Mouse (Mus musculus): ENCODE measurements around the gene Ptcd1. TPM values are rescaled to one million over a fixed set of nuclear protein-coding genes. Genes with fewer than 3 reads are reported as not detected.

The Ptcd1 gene
- polyA plus RNA-seq, 1 experiment from 2014 or later, result 7.8 TPM

- Histone ChIP-seq H3K9ac (ENCODE audit: low read depth, low read length) (peak overlapping the region; percentile 72), H3K27me3 (ENCODE audit: control insufficient read depth, insufficient read depth, low read depth, low read length) (no peaks in the 10 kb centered on the region), H3K4me2 (ENCODE audit: low read depth, low read length) (peak overlapping the region; percentile 74), H3K4me1 (ENCODE audit: control insufficient read depth, low read depth, low read length) (peaks cover 9% of the 10 kb centered on the region; the same call in 1 of the 2 replicates), H3K36me3 (ENCODE audit: control insufficient read depth, insufficient read depth) (peaks cover 3% of the 10 kb centered on the region), H3K9me3 (replicated peaks; ENCODE audit: control insufficient read depth, low read length) (0 out of 2 replicates have a peak, but pooled peaks cover 2% of the 10 kb centered on the region), H3K4me3 (ENCODE audit: low read depth, low read length) (peak overlapping the region; percentile 67), H3K27ac (ENCODE audit: low read length) (peak overlapping the region; percentile 59)
- WGBS (ENCODE audit: insufficient replicate concordance), result 6% methylated on average over 39 of the region's 40 CpGs
- ATAC-seq (ENCODE audit: low read depth), result peak; percentile 41
Observed at GRCm38 (mm10) chr5:145114606-145115473, 52.1 kb downstream of the Ptcd1 start.

DNA sequence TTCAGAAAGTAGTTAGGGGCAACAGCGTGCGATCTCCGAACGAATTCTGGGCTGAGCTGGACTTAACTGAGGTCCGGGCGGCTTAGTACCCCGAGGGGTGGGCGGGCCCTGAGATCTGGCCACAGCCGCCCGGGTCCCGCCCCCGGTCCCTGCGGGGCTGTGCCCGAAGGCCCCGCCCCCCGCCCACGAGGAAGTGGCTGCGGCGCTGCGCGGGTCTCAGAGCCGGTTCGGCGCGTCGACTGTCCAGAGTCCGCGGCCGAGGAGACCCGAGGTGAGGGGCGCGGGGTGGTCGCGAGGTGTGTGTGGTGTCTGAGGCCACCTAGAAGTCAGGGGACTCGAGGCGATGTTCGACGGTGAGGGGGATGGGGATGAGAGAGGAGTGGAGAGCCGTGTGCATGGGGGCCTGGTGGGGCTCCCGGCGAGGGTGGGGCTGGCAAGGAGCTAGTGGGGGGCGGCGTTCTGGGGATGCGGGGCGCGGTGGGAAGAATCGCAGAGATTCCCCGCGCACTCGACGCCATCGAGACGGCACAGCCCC is 52.8 kb downstream of the Ptcd1 start, which contains the start of gene Arpc1b:
Arpc1b (plus strand) TSS at position 145 of the 535 bp plus-strand sequence.
- H3K9ac ChIP-seq (ENCODE audit: low read depth, low read length), result peak within 1 kb of the TSS; percentile 72
- ATAC-seq (ENCODE audit: low read depth), result peak; percentile 73
- peak within 1 kb of the TSS; percentile 67 for H3K4me3 ChIP-seq (ENCODE audit: low read depth, low read length)
- peaks cover 9% of the 10 kb centered on the region; the same call in 1 of the 2 replicates for H3K4me1 ChIP-seq (ENCODE audit: control insufficient read depth, low read depth, low read length)
- H3K9me3 ChIP-seq (replicated peaks; ENCODE audit: control insufficient read depth, low read length), result no peaks in the 10 kb centered on the region
- peak within 1 kb of the TSS; percentile 59 for H3K27ac ChIP-seq (ENCODE audit: low read length)
- no peaks in the 10 kb centered on the region for H3K27me3 ChIP-seq (ENCODE audit: control insufficient read depth, insufficient read depth, low read depth, low read length)
- H3K4me2 ChIP-seq (ENCODE audit: low read depth, low read length), result peak within 1 kb of the TSS; percentile 74
- peaks cover 5% of the 10 kb centered on the region for H3K36me3 ChIP-seq (ENCODE audit: control insufficient read depth, insufficient read depth)
- WGBS (ENCODE audit: insufficient replicate concordance), result under 1% methylated on average over 47 of the region's 53 CpGs

GRCm38 (mm10) chr5:145113416-145113815 is 53.5 kb downstream of the Ptcd1 start:
- peak overlapping the region; percentile 67; the same call in 1 of the 2 replicates for H3K4me3 ChIP-seq (ENCODE audit: low read depth, low read length)

GRCm38 (mm10) chr5:145112566-145112965 is 54.3 kb downstream of the Ptcd1 start:
- H3K36me3 ChIP-seq (ENCODE audit: control insufficient read depth, insufficient read depth), result peaks cover 12% of the 10 kb centered on the region; the same call in 1 of the 2 replicates
- no peak for ATAC-seq (ENCODE audit: low read depth)
- H3K4me2 ChIP-seq (ENCODE audit: low read depth, low read length), result no peak overlapping the region
- no peaks in the 10 kb centered on the region for H3K9me3 ChIP-seq (replicated peaks; ENCODE audit: control insufficient read depth, low read length)
- H3K9ac ChIP-seq (ENCODE audit: low read depth, low read length), result no peak overlapping the region
- no peaks in the 10 kb centered on the region for H3K27me3 ChIP-seq (ENCODE audit: control insufficient read depth, insufficient read depth, low read depth, low read length)
- H3K4me1 ChIP-seq (ENCODE audit: control insufficient read depth, low read depth, low read length), result peaks cover 9% of the 10 kb centered on the region; the same call in 1 of the 2 replicates
- H3K4me3 ChIP-seq (ENCODE audit: low read depth, low read length), result no peak overlapping the region
- no peak overlapping the region for H3K27ac ChIP-seq (ENCODE audit: low read length)
- WGBS (ENCODE audit: insufficient replicate concordance), result 60% methylated on average over 8 of the region's 8 CpGs

More at GRCm38 (mm10) chr5:145113416-145113815, 53.5 kb downstream of the Ptcd1 start:
- no peak for ATAC-seq (ENCODE audit: low read depth)
- peaks cover 9% of the 10 kb centered on the region; the same call in 1 of the 2 replicates for H3K4me1 ChIP-seq (ENCODE audit: control insufficient read depth, low read depth, low read length)
- WGBS (ENCODE audit: insufficient replicate concordance), result 30% methylated on average over 2 of the region's 2 CpGs
- peak overlapping the region; percentile 74 for H3K4me2 ChIP-seq (ENCODE audit: low read depth, low read length)
- no peak overlapping the region for H3K27ac ChIP-seq (ENCODE audit: low read length)
- H3K9ac ChIP-seq (ENCODE audit: low read depth, low read length), result no peak overlapping the region
- no peaks in the 10 kb centered on the region for H3K27me3 ChIP-seq (ENCODE audit: control insufficient read depth, insufficient read depth, low read depth, low read length)
- H3K9me3 ChIP-seq (replicated peaks; ENCODE audit: control insufficient read depth, low read length), result no peaks in the 10 kb centered on the region
- H3K36me3 ChIP-seq (ENCODE audit: control insufficient read depth, insufficient read depth), result peaks cover 9% of the 10 kb centered on the region; the same call in 1 of the 2 replicates

DNA sequence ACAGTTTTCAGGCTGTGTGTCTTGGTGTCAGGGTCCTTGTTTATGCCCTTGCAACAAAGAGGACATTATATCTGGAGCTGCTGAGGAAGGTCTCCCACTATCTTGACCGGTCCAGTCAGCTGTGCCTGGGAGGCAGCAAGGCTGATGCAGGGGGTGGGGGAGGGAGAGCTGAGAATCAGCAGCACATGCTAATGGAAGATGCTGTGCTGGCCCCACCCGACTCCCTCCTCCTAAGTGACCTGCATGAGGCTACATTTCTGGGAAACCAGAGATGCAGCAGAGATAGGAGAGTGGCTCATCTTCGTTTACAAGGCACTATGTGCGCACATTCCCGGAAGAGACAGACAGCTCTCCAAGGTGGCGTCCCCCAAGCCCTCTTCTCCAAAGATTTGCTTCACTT is 56.5 kb downstream of the Ptcd1 start:
- 69% methylated on average over 6 of the region's 6 CpGs for WGBS (ENCODE audit: insufficient replicate concordance)
- Histone ChIP-seq H3K9me3 (replicated peaks; ENCODE audit: control insufficient read depth, low read length) (no peaks in the 10 kb centered on the region), H3K4me3 (ENCODE audit: low read depth, low read length) (no peak overlapping the region), H3K4me2 (ENCODE audit: low read depth, low read length) (no peak overlapping the region), H3K27me3 (ENCODE audit: control insufficient read depth, insufficient read depth, low read depth, low read length) (no peaks in the 10 kb centered on the region), H3K4me1 (ENCODE audit: control insufficient read depth, low read depth, low read length) (peaks cover 9% of the 10 kb centered on the region; the same call in 1 of the 2 replicates), H3K27ac (ENCODE audit: low read length) (no peak overlapping the region), H3K36me3 (ENCODE audit: control insufficient read depth, insufficient read depth) (peaks cover 25% of the 10 kb centered on the region), H3K9ac (ENCODE audit: low read depth, low read length) (no peak overlapping the region)
- no peak for ATAC-seq (ENCODE audit: low read depth)

- Histone ChIP-seq H3K27me3 (ENCODE audit: control insufficient read depth, insufficient read depth, low read depth, low read length) (no peaks in the 10 kb centered on the region), H3K4me3 (ENCODE audit: low read depth, low read length) (no peak overlapping the region), H3K9me3 (replicated peaks; ENCODE audit: control insufficient read depth, low read length) (no peaks in the 10 kb centered on the region), H3K27ac (ENCODE audit: low read length) (no peak overlapping the region), H3K36me3 (ENCODE audit: control insufficient read depth, insufficient read depth) (peaks cover 53% of the 10 kb centered on the region), H3K9ac (ENCODE audit: low read depth, low read length) (no peak overlapping the region), H3K4me2 (ENCODE audit: low read depth, low read length) (no peak overlapping the region), H3K4me1 (ENCODE audit: control insufficient read depth, low read depth, low read length) (no peaks in the 10 kb centered on the region)
- WGBS (ENCODE audit: insufficient replicate concordance), result 81% methylated on average over 9 of the region's 9 CpGs
- ATAC-seq (ENCODE audit: low read depth), result no peak
Observed at GRCm38 (mm10) chr5:145105694-145106275, 61.1 kb downstream of the Ptcd1 start.

DNA sequence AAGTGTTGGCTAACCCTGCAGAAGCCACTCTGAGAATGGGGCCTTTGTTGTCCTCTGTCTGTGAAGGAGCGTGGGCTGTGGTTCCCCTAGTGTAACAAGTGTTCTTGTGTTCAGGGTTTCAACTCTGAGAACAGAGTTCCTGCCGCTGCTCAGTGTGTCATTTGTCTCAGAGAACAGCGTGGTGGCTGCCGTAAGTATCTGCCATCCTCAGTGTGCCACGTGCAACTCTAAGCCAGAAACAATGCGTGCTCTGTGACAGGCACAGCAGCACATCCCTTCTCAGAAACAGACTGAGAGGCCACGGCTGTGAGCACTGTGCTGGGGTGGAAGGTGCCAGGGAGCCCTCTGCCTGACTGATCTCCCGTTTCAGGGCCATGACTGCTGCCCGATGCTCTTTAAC is 62.6 kb downstream of the Ptcd1 start:
- H3K4me2 ChIP-seq (ENCODE audit: low read depth, low read length), result no peak overlapping the region
- no peaks in the 10 kb centered on the region for H3K27me3 ChIP-seq (ENCODE audit: control insufficient read depth, insufficient read depth, low read depth, low read length)
- 83% methylated on average over 9 of the region's 9 CpGs for WGBS (ENCODE audit: insufficient replicate concordance)
- H3K9me3 ChIP-seq (replicated peaks; ENCODE audit: control insufficient read depth, low read length), result no peaks in the 10 kb centered on the region
- H3K36me3 ChIP-seq (ENCODE audit: control insufficient read depth, insufficient read depth), result peaks cover 54% of the 10 kb centered on the region
- no peaks in the 10 kb centered on the region for H3K4me1 ChIP-seq (ENCODE audit: control insufficient read depth, low read depth, low read length)
- no peak overlapping the region for H3K9ac ChIP-seq (ENCODE audit: low read depth, low read length)
- H3K27ac ChIP-seq (ENCODE audit: low read length), result no peak overlapping the region
- no peak for ATAC-seq (ENCODE audit: low read depth)
- no peak overlapping the region for H3K4me3 ChIP-seq (ENCODE audit: low read depth, low read length)

DNA sequence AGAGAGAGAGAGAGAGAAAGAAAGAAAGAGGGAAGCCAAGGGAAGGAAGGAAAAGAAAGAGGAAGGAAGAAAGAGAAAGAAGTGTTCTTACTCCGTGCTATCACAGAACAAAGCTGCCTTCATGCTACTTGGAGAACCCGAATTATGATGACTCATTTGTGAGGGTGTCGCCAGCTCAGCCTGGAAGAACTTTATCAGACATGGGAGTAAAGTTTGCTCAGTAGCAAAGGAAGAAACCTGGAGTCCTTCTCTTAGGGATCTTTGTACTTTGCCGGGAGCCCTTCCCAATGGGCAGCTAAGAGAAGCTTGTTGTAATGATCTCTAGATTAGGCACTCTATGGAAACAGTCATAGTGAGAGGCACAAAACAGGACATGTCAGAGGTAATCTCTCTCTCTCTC is 64.2 kb downstream of the Ptcd1 start:
- no peak for ATAC-seq (ENCODE audit: low read depth)
- H3K36me3 ChIP-seq (ENCODE audit: control insufficient read depth, insufficient read depth), result peaks cover 48% of the 10 kb centered on the region
- 37% methylated on average over 4 of the region's 4 CpGs for WGBS (ENCODE audit: insufficient replicate concordance)

More for the DNA sequence above, 64.2 kb downstream of the Ptcd1 start:
- no peak overlapping the region for H3K27ac ChIP-seq (ENCODE audit: low read length)
- H3K4me1 ChIP-seq (ENCODE audit: control insufficient read depth, low read depth, low read length), result no peaks in the 10 kb centered on the region
- H3K4me2 ChIP-seq (ENCODE audit: low read depth, low read length), result no peak overlapping the region
- H3K9ac ChIP-seq (ENCODE audit: low read depth, low read length), result no peak overlapping the region
- no peaks in the 10 kb centered on the region for H3K27me3 ChIP-seq (ENCODE audit: control insufficient read depth, insufficient read depth, low read depth, low read length)
- H3K9me3 ChIP-seq (replicated peaks; ENCODE audit: control insufficient read depth, low read length), result no peaks in the 10 kb centered on the region
- no peak overlapping the region for H3K4me3 ChIP-seq (ENCODE audit: low read depth, low read length)
